Comparison of ENCODE assay signal across 19 mouse cellular contexts in genomic region chr5:22556713-22557112, GRCm38 (mm10).
"Had no signal": no experiment of that assay in that cellular context is flagged by ENCODE, and none has a peak within 500 bp of the region (broad histone marks: within the 10 kb centered on the region; RNA-seq: fewer than 3 reads in every experiment).

No protein-coding gene starts in this region.

- H3K9me3 ChIP-seq: lung, embryonic 15.5 days; neural tube, embryonic 13.5 days; stomach, embryonic 15.5 days had no signal

- H3K36me3 ChIP-seq: lung, embryonic 15.5 days; midbrain, embryonic 10.5 days had no signal

- H3K27ac ChIP-seq: kidney, postnatal 0 days; lung, embryonic 15.5 days; midbrain, embryonic 10.5 days; midbrain, embryonic 13.5 days; neural tube, embryonic 13.5 days; stomach, embryonic 15.5 days had no signal

- ATAC-seq: intestine, postnatal 0 days; midbrain, embryonic 13.5 days; midbrain, embryonic 16.5 days had no signal

- H3K9ac ChIP-seq: lung, embryonic 15.5 days; midbrain, embryonic 13.5 days; neural tube, embryonic 13.5 days; stomach, embryonic 15.5 days had no signal

- H3K4me1 ChIP-seq: lung, embryonic 15.5 days; midbrain, embryonic 10.5 days; midbrain, embryonic 13.5 days; neural tube, embryonic 13.5 days; stomach, embryonic 15.5 days had no signal

- H3K4me3 ChIP-seq: lung, embryonic 15.5 days; megakaryocyte, embryonic 14.5 days; midbrain, embryonic 10.5 days; midbrain, embryonic 13.5 days; myocyte; neural tube, embryonic 13.5 days; stomach, embryonic 15.5 days had no signal

- H3K27me3 ChIP-seq: lung, embryonic 15.5 days; megakaryocyte, embryonic 14.5 days; midbrain, embryonic 13.5 days; neural tube, embryonic 13.5 days; stomach, embryonic 15.5 days had no signal

- DNase-seq: kidney, adult 2 months; kidney, postnatal 25 days; lung, adult 18-20 months; lung, postnatal 10 days; lung, postnatal 36 days; retina, postnatal 1 day; right cerebral cortex, postnatal 25 days; spleen, adult 18-20 months; thymus, postnatal 25 days had no signal

- H3K4me2 ChIP-seq: lung, embryonic 15.5 days; midbrain, embryonic 13.5 days; neural tube, embryonic 13.5 days; stomach, embryonic 15.5 days had no signal
